Mouse (Mus musculus) embryonic fibroblast, embryonic 13.5 days (primary cell): ENCODE measurements around the gene Tmem203. TPM values are rescaled to one million over a fixed set of nuclear protein-coding genes. Genes with fewer than 3 reads are reported as not detected.
A peak's percentile ranks its signal among the peaks of the same experiment; 100 is the strongest.

ENCODE experiments used
- H3K27ac ChIP-seq: 2 replicates; pipeline ENCODE4 v1.5.1; 2012; ENCODE audit warnings: low read length, control low read depth, inconsistent platforms; ENCODE audit not compliant: insufficient read depth
- H3K4me1 ChIP-seq: 2 replicates; pipeline ENCODE4 v1.6.1; 2011; ENCODE audit warnings: low read length; ENCODE audit not compliant: control insufficient read depth, insufficient read depth
- H3K4me3 ChIP-seq: 2 replicates; pipeline ENCODE4 v1.5.1; 2011; ENCODE audit warnings: mild to moderate bottlenecking, control low read depth, low read length; ENCODE audit not compliant: insufficient read depth
- CTCF ChIP-seq: IDR thresholded peaks from 2 replicates; pipeline ENCODE4 v1.5.1; 2011; ENCODE audit warnings: mild to moderate bottlenecking, control low read depth, low read length, moderate library complexity, borderline replicate concordance; ENCODE audit not compliant: insufficient read depth
- POLR2A ChIP-seq: IDR thresholded peaks from 2 replicates; pipeline ENCODE4 v1.6.1; 2011; ENCODE audit warnings: low read depth, mild to moderate bottlenecking, control low read depth, low read length, moderate library complexity
- polyA plus RNA-seq: library from polyadenylated mRNA; stranded (reverse); fragments of >200 nt; gene quantifications from 2 replicates; pipeline ENCODE4 v1.2.4, GENCODE M21; 2011; ENCODE audit warnings: low read depth; ENCODE audit not compliant: missing spikeins, insufficient read length

The Tmem203 gene
- polyA plus RNA-seq, 1 experiment: 11.6 TPM

- no peak for TF ChIP-seq POLR2A
- TF ChIP-seq CTCF: no peak
- Histone ChIP-seq H3K27ac (no peak overlapping the region), H3K4me3 (no peak overlapping the region), H3K4me1 (peaks cover 9% of the 10 kb centered on the region)
Measured at GRCm38 (mm10) chr2:25267746-25268309, 12.6 kb downstream of the Tmem203 start.

GRCm38 (mm10) chr2:25271827-25272511 lies 16.7 kb downstream of the Tmem203 start, which contains the start of the genes Ssna1 and Anapc2:
Gene Ssna1 (minus strand): TSS chr2:25272438.
Gene Anapc2 (plus strand): TSS chr2:25272478.
- Histone ChIP-seq H3K4me1 (0 out of 2 replicates have a peak, but pooled peaks cover 8% of the 10 kb centered on the region), H3K27ac (no peak within 1 kb of the TSS; the same call in 1 of the 2 replicates), H3K4me3 (peak within 1 kb of the TSS; percentile 92)

GRCm38 (mm10) chr2:25272515-25272914 lies 17.3 kb downstream of the Tmem203 start:
- Histone ChIP-seq H3K27ac (no peak overlapping the region), H3K4me3 (peak overlapping the region; percentile 70), H3K4me1 (0 out of 2 replicates have a peak, but pooled peaks cover 8% of the 10 kb centered on the region)
- TF ChIP-seq POLR2A (no peak), CTCF (no peak)

More at GRCm38 (mm10) chr2:25271827-25272511, 16.7 kb downstream of the Tmem203 start, which contains the start of the genes Ssna1 and Anapc2:
- TF ChIP-seq CTCF: peak; percentile 24; the same call in 1 of the 2 replicates
- TF ChIP-seq POLR2A: peak; percentile 93

DNA sequence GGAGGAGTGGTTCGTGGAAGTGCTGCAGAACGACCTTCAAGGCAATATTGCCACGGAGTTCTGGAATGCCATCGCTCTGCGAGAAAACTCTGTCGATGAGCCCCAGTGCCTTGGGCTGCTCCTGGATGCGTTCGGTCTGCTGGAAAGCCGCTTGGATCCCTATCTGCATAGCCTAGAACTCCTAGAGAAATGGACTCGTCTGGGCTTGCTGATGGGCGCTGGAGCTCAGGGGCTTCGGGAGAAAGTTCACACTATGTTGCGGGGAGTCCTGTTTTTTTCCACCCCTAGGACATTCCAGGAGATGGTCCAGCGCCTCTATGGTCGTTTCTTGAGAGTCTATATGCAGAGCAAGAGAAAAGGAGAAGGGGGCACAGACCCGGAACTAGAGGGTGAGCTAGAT lies 17.8 kb downstream of the Tmem203 start:
- TF ChIP-seq CTCF (no peak), POLR2A (no peak)
- no peak overlapping the region for H3K27ac ChIP-seq
- H3K4me1 ChIP-seq: 0 out of 2 replicates have a peak, but pooled peaks cover 8% of the 10 kb centered on the region
- H3K4me3 ChIP-seq: peak overlapping the region; percentile 70

DNA sequence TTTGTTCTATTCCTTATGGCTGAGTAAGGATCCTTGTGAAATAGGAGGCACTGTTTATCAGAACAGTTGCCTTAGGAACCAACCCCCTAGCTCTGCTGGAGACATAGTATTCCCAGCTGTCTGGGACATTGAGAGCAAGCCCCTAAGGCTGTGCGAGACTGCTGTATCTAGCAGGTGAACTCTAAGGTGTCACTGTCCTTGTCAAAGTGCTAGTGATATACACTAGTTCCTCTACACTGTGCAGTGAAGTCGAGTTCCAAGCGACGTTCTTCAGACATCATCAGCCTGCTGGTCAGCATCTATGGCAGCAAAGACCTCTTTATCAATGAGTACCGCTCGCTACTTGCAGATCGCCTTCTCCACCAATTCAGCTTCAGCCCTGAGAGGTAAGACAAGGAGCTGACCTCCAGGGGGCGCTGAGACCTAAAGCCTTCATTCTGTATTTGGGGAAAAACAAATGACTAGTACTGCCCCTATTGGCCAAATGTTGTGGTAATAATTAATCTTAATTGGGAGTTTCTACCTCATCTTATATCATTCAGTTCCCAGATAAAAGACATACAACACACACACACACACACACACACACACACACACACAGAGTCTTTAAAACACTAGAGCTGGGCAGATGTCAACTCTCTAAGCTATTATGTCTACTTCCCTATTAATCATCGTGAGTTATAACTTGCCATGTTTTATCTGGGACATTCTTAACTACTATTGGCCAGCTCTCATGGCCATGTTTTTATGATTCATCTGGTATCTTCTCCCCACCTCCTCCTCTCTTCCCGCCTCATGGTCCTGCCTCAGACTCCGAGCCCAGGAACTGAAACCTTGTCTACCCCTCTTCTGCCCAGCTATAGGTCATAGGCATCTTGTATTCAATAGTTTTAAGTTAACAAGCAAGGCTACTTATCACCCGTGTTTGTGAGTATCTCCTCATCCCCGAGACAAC lies 24.0 kb downstream of the Tmem203 start:
- peak; percentile 48; the same call in 1 of the 2 replicates for TF ChIP-seq CTCF
- TF ChIP-seq POLR2A: no peak
- H3K27ac ChIP-seq: no peak overlapping the region
- 0 out of 2 replicates have a peak, but pooled peaks cover 2% of the 10 kb centered on the region for H3K4me1 ChIP-seq
- H3K4me3 ChIP-seq: no peak overlapping the region

- H3K27ac ChIP-seq: no peak overlapping the region
- no peaks in the 10 kb centered on the region for H3K4me1 ChIP-seq
- TF ChIP-seq CTCF (no peak), POLR2A (no peak)
- no peak overlapping the region for H3K4me3 ChIP-seq
Measured at GRCm38 (mm10) chr2:25285551-25285950, 30.3 kb downstream of the Tmem203 start.

DNA sequence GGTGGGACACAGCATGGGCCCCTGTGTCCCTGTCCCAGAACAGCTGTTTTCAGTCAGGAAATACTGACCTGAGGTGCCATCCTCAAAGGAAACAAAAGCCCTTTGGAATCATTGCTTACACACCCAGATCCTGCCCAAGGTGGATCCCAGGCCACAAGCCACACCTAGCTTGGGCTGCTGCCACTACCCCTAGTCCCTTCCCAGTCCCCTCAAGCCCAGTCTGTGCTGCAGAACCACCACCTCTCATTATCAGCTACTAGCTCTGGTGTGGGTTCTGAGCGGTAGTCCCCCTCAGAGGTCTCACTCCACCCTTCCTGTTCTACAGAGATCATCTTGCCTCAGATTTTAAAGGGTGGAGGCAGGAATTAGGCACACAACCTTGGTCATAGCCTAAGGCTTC lies 31.1 kb downstream of the Tmem203 start:
- no peak overlapping the region for H3K27ac ChIP-seq
- no peaks in the 10 kb centered on the region for H3K4me1 ChIP-seq
- H3K4me3 ChIP-seq: no peak overlapping the region
- TF ChIP-seq CTCF: no peak
- TF ChIP-seq POLR2A: no peak

- Histone ChIP-seq H3K4me3 (no peak overlapping the region), H3K4me1 (no peaks in the 10 kb centered on the region), H3K27ac (no peak overlapping the region)
- TF ChIP-seq POLR2A (no peak), CTCF (no peak)
Measured at GRCm38 (mm10) chr2:25286837-25287636, 31.8 kb downstream of the Tmem203 start.
